Mouse (Mus musculus): ENCODE results near the gene Nadk2. TPM values are rescaled to one million over a fixed set of nuclear protein-coding genes. Genes with fewer than 3 reads are reported as not detected.

Nadk2 gene
- polyA plus RNA-seq (2017; shearing (Covaris generic)) = 17.9 TPM

GRCm38 (mm10) chr15:9070912-9071555, at the start of gene Nadk2:
Gene Nadk2, plus strand, starts transcription at chr15:9071260.

GRCm38 (mm10) chr15:9140252-9140680, 69.2 kb downstream of the Nadk2 start, which contains the start of gene Lmbrd2:
Gene Lmbrd2, plus strand, starts transcription at chr15:9140550.

GRCm38 (mm10) chr15:9155325-9155724, 84.3 kb downstream of the Nadk2 start, which contains the start of gene Skp2:
Gene Skp2, minus strand, starts transcription at chr15:9155425.

Other genes starting within 250 kb of the Nadk2 start
- 0.28 TPM for gene Ranbp3l, start 103.3 kb upstream of the Nadk2 start, polyA plus RNA-seq (2017; shearing (Covaris generic))
- gene Lmbrd2, start 69.3 kb downstream of the Nadk2 start, polyA plus RNA-seq (2017; shearing (Covaris generic)) = 3.5 TPM
- 5.6 TPM for gene Skp2, start 84.2 kb downstream of the Nadk2 start, polyA plus RNA-seq (2017; shearing (Covaris generic))
- not detected for gene Ugt3a1, start 205.6 kb downstream of the Nadk2 start, polyA plus RNA-seq (2017; shearing (Covaris generic))

Measured in CD4-positive, CD25-positive, alpha-beta regulatory T cell (primary cell).